Mouse (Mus musculus) kidney, postnatal 0 days (tissue): ENCODE measurements around the gene Ndufs1. TPM values are rescaled to one million over a fixed set of nuclear protein-coding genes. Genes with fewer than 3 reads are reported as not detected.

Experiments
- ATAC-seq: fragments of 200-750 bp; cut with Nextera tagmentation; replicated peaks from 2 replicates; pipeline ENCODE4 v1.8.0; 2017; ENCODE audit warnings: low read depth, moderate number of reproducible peaks, moderate TSS enrichment, moderate library complexity; ENCODE audit not compliant: low FRiP score
- DNase-seq: peaks from one replicate; pipeline ENCODE4 v3.0.0-alpha.2; 2016; ENCODE audit warnings: low spot score
- H3K27ac ChIP-seq: fragments of 300-500 bp; sonication (generic); 2 replicates; pipeline ENCODE4 v1.5.1; 2014; ENCODE audit warnings: mild to moderate bottlenecking
- H3K27me3 ChIP-seq: fragments of 300-500 bp; sonication (generic); 2 replicates; pipeline ENCODE4 v1.6.1; 2014; ENCODE audit warnings: low read length, mixed read lengths; ENCODE audit not compliant: insufficient read depth
- H3K36me3 ChIP-seq: fragments of 300-500 bp; sonication (generic); 2 replicates; pipeline ENCODE4 v1.6.1; 2014; ENCODE audit warnings: low read length, mixed read lengths; ENCODE audit not compliant: insufficient read depth
- H3K4me1 ChIP-seq: fragments of 300-500 bp; sonication (generic); replicated peaks from 2 replicates; pipeline ENCODE4 v1.6.1; 2014; ENCODE audit warnings: antibody characterized with exemption, low read length, mixed read lengths; ENCODE audit not compliant: insufficient read depth
- H3K4me2 ChIP-seq: fragments of 300-500 bp; sonication (generic); 2 replicates; pipeline ENCODE4 v1.6.1; 2014; ENCODE audit warnings: mild to moderate bottlenecking, low read length, moderate library complexity, mixed read lengths
- H3K4me3 ChIP-seq: fragments of 300-500 bp; sonication (generic); replicated peaks from 2 replicates; pipeline ENCODE4 v1.5.1; 2014; ENCODE audit warnings: low read depth, low read length
- H3K9ac ChIP-seq: fragments of 300-500 bp; sonication (generic); 2 replicates; pipeline ENCODE4 v1.6.1; 2014; ENCODE audit warnings: low read depth, low read length
- H3K9me3 ChIP-seq: fragments of 300-500 bp; sonication (generic); replicated peaks from 2 replicates; pipeline ENCODE4 v1.6.1; 2016; ENCODE audit warnings: low read length, inconsistent platforms, mixed read lengths
- CTCF ChIP-seq: IDR thresholded peaks from 2 replicates; pipeline ENCODE4 v1.5.1; 2016; ENCODE audit warnings: antibody characterized with exemption, low read depth, mild to moderate bottlenecking, moderate library complexity
- WGBS: fragments of 180-500 bp; shearing (Covaris S2); extraction: QIAGEN DNeasy Blood & Tissue Kit; methylation state at CpG from one replicate; pipeline ENCODE4 v1.1.7; 2014; 5-methylcytosine and 5-hydroxymethylcytosine counted together
- polyA plus RNA-seq: library from polyadenylated mRNA; unstranded; fragments of >200 nt; fragmentation: Nextera tagmentation; extraction: Ambion mirVana; gene quantifications from 2 replicates; pipeline ENCODE4 v1.2.1, GENCODE M21; 2015

Ndufs1 gene
- polyA plus RNA-seq, 1 experiment from 2014 or later = 178 TPM

DNA sequence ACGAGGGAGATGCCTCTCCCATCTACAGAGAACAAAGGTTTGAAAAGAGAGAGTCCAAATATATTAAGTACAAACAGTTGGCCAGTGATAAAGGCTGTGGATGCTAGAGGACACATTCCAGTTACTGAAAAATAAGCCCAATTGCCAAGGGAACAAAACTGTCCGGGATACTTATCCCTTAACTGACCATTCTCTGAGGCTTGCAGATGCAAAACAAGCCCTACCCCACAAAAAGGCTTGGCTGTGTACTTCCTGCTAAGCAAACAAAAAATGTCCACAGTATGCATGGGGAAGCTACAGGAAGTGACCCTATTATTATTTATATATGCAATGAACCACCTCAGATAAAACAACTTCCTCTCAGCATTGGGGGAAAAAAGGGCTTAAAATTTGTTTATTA lies 38.7 kb downstream of the Ndufs1 start:
- H3K36me3 ChIP-seq = 0 out of 2 replicates have a peak, but pooled peaks cover 11% of the 10 kb centered on the region
- H3K27me3 ChIP-seq = no peaks in the 10 kb centered on the region
- WGBS = 75% methylated on average over 2 of the region's 2 CpGs
- ATAC-seq = no peak
- H3K4me2 ChIP-seq = no peak overlapping the region
- H3K4me1 ChIP-seq = no peaks in the 10 kb centered on the region
- peak; percentile 3 for DNase-seq
- TF ChIP-seq CTCF = no peak
- H3K27ac ChIP-seq = no peak overlapping the region
- no peak overlapping the region for H3K9ac ChIP-seq
- no peak overlapping the region for H3K4me3 ChIP-seq
- no peaks in the 10 kb centered on the region for H3K9me3 ChIP-seq

- Histone ChIP-seq H3K4me2 (no peak overlapping the region), H3K9ac (no peak overlapping the region), H3K4me1 (no peaks in the 10 kb centered on the region), H3K4me3 (no peak overlapping the region), H3K36me3 (0 out of 2 replicates have a peak, but pooled peaks cover 7% of the 10 kb centered on the region), H3K27me3 (no peaks in the 10 kb centered on the region), H3K9me3 (no peaks in the 10 kb centered on the region), H3K27ac (no peak overlapping the region)
- no peak for DNase-seq
- 85% methylated on average over 3 of the region's 3 CpGs for WGBS
- ATAC-seq = no peak
- TF ChIP-seq CTCF = no peak
Measured at GRCm38 (mm10) chr1:63134530-63134929, 42.1 kb downstream of the Ndufs1 start.

DNA sequence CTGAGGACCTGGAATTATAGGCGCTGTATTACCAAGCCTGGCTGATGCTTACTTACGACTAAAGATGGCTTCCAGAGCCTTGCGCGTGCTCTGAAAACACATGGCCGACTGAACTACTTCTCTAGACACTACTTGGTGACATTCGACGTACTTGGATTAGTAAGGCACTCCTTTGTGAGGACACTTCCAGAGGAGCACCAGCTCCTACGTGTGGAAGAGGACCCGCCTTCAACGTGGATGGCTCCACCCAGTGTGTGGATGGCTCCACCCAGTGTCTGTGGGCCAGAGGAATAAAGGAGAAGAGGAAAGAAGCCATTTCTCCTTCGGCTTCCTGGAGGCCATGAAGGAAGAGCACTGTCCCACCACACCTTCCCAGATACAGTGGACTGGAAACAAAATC lies 44.9 kb downstream of the Ndufs1 start:
- Histone ChIP-seq H3K4me1 (peaks cover 4% of the 10 kb centered on the region; the same call in 1 of the 2 replicates), H3K27me3 (no peaks in the 10 kb centered on the region), H3K27ac (no peak overlapping the region), H3K9me3 (no peaks in the 10 kb centered on the region), H3K36me3 (no peaks in the 10 kb centered on the region), H3K9ac (no peak overlapping the region), H3K4me2 (no peak overlapping the region), H3K4me3 (no peak overlapping the region)
- no peak for TF ChIP-seq CTCF
- ATAC-seq (no peak), DNase-seq (no peak)
- 91% methylated on average over 11 of the region's 11 CpGs for WGBS

GRCm38 (mm10) chr1:63130883-63131282 lies 45.8 kb downstream of the Ndufs1 start:
- Histone ChIP-seq H3K4me1 (peaks cover 4% of the 10 kb centered on the region; the same call in 1 of the 2 replicates), H3K36me3 (0 out of 2 replicates have a peak, but pooled peaks cover 2% of the 10 kb centered on the region), H3K9me3 (no peaks in the 10 kb centered on the region), H3K27ac (no peak overlapping the region), H3K4me2 (no peak overlapping the region), H3K4me3 (no peak overlapping the region), H3K27me3 (no peaks in the 10 kb centered on the region), H3K9ac (no peak overlapping the region)
- ATAC-seq (no peak), DNase-seq (no peak)
- no peak for TF ChIP-seq CTCF
- WGBS = 86% methylated on average over 2 of the region's 2 CpGs

- Histone ChIP-seq H3K4me1 (peaks cover 4% of the 10 kb centered on the region; the same call in 1 of the 2 replicates), H3K9ac (0 out of 2 replicates have a peak overlapping the region, but pooled peaks have one; percentile 6), H3K4me3 (peak overlapping the region; percentile 17; the same call in 1 of the 2 replicates), H3K27ac (peak overlapping the region; percentile 42; the same call in 1 of the 2 replicates), H3K9me3 (no peaks in the 10 kb centered on the region), H3K4me2 (peak overlapping the region; percentile 44), H3K27me3 (no peaks in the 10 kb centered on the region), H3K36me3 (0 out of 2 replicates have a peak, but pooled peaks cover 2% of the 10 kb centered on the region)
- 8% methylated on average over 18 of the region's 18 CpGs for WGBS
- no peak for TF ChIP-seq CTCF
- DNase-seq (no peak), ATAC-seq (peak; percentile 66)
Measured at GRCm38 (mm10) chr1:63129857-63130690, 46.6 kb downstream of the Ndufs1 start.

GRCm38 (mm10) chr1:63129273-63129672 lies 47.4 kb downstream of the Ndufs1 start:
- Histone ChIP-seq H3K27me3 (no peaks in the 10 kb centered on the region), H3K9ac (no peak overlapping the region), H3K4me1 (peaks cover 4% of the 10 kb centered on the region; the same call in 1 of the 2 replicates), H3K4me3 (no peak overlapping the region; the same call in 1 of the 2 replicates), H3K9me3 (no peaks in the 10 kb centered on the region), H3K36me3 (0 out of 2 replicates have a peak, but pooled peaks cover 2% of the 10 kb centered on the region), H3K4me2 (peak overlapping the region; percentile 44), H3K27ac (peak overlapping the region; percentile 32; the same call in 1 of the 2 replicates)
- DNase-seq (peak; percentile 43), ATAC-seq (no peak; the same call in 1 of the 2 replicates)
- no peak for TF ChIP-seq CTCF
- 29% methylated on average over 3 of the region's 3 CpGs for WGBS
